ENCODE assay signal across 8 mouse cellular contexts in genomic region chr4:114685454-114685853, GRCm38 (mm10).
DNase-seq lines count a peak whose midpoint lies in the region; ATAC-seq and TF ChIP-seq lines count a peak whose summit lies in the region.

No protein-coding gene starts in this region.

- DNase-seq in layer of hippocampus, postnatal 10 days (ENCODE audit: low spot score in 2 of 2): peak; percentile 49 to 62
- no peak for DNase-seq in layer of hippocampus, adult 8-10 months (ENCODE audit: low spot score in 2 of 2)
- DNase-seq in ZHBTc4 (ENCODE audit: low read depth, low spot score): peak; percentile 80
- peak; percentile 16 to 49 for DNase-seq in frontal cortex, postnatal 10 days (ENCODE audit: low spot score in 2 of 2)
- peak; percentile 91 for DNase-seq in kidney, postnatal 0 days (ENCODE audit: low spot score)
- no peak for DNase-seq in layer of hippocampus, adult 9-11 months

- H3K4me1 ChIP-seq in kidney, postnatal 0 days (replicated peaks; ENCODE audit: insufficient read depth, low read length): no peaks in the 10 kb centered on the region
- 0 out of 2 replicates have a peak, but pooled peaks cover 7% of the 10 kb centered on the region for H3K4me1 ChIP-seq in stomach, embryonic 14.5 days (ENCODE audit: control insufficient read depth, insufficient read depth, low read length)

- no peaks in the 10 kb centered on the region for H3K9me3 ChIP-seq in kidney, postnatal 0 days (replicated peaks; ENCODE audit: low read length)
- no peaks in the 10 kb centered on the region for H3K9me3 ChIP-seq in stomach, embryonic 14.5 days (ENCODE audit: control insufficient read depth, low read depth, low read length)

- no peak overlapping the region for H3K4me3 ChIP-seq in kidney, postnatal 0 days (replicated peaks; ENCODE audit: low read depth, low read length)
- no peak overlapping the region for H3K4me3 ChIP-seq in stomach, embryonic 14.5 days (ENCODE audit: low read depth, low read length)

- TF ChIP-seq CTCF in kidney, postnatal 0 days (IDR thresholded peaks at IDR 0.05; ENCODE audit: low read depth): peak; percentile 75

- H3K27me3 ChIP-seq in kidney, postnatal 0 days (ENCODE audit: insufficient read depth, low read length): no peaks in the 10 kb centered on the region
- no peaks in the 10 kb centered on the region for H3K27me3 ChIP-seq in stomach, embryonic 14.5 days (ENCODE audit: control insufficient read depth, insufficient read depth, low read length)

- WGBS in kidney, postnatal 0 days: 18% methylated on average over 11 of the region's 11 CpGs
- WGBS in stomach, embryonic 14.5 days: 17% methylated on average over 11 of the region's 11 CpGs

- H3K4me2 ChIP-seq in kidney, postnatal 0 days (ENCODE audit: low read length): peak overlapping the region; percentile 21
- H3K4me2 ChIP-seq in stomach, embryonic 14.5 days (replicated peaks; ENCODE audit: low read depth, low read length): peak overlapping the region; percentile 30

- no peak overlapping the region for H3K9ac ChIP-seq in kidney, postnatal 0 days (ENCODE audit: low read depth, low read length)
- no peak overlapping the region for H3K9ac ChIP-seq in stomach, embryonic 14.5 days (replicated peaks; ENCODE audit: low read depth, low read length)

- H3K36me3 ChIP-seq in kidney, postnatal 0 days (ENCODE audit: insufficient read depth, low read length): no peaks in the 10 kb centered on the region
- no peaks in the 10 kb centered on the region for H3K36me3 ChIP-seq in stomach, embryonic 14.5 days (ENCODE audit: control insufficient read depth, insufficient read depth, low read length)

- ATAC-seq in kidney, postnatal 0 days (replicated peaks; ENCODE audit: low FRiP score, low read depth): peak; percentile 65
- ATAC-seq in megakaryocyte, adult 5-6 weeks (ENCODE audit: poor library complexity, severe bottlenecking): peak; percentile 53
- no peak for ATAC-seq in stomach, embryonic 14.5 days (ENCODE audit: insufficient number of reproducible peaks, insufficient read depth, low FRiP score, low read depth)

- H3K27ac ChIP-seq in kidney, postnatal 0 days: no peak overlapping the region
- H3K27ac ChIP-seq in stomach, embryonic 14.5 days (ENCODE audit: low read length): no peak overlapping the region

Comparison
In these comparisons a context has a peak if more than half of its experiments do, and no peak if none do; other contexts are left out.
1. DNase-seq: peak in layer of hippocampus, postnatal 10 days (2 of 2), ZHBTc4 (single experiment), frontal cortex, postnatal 10 days (2 of 2) and kidney, postnatal 0 days (single experiment); none in layer of hippocampus, adult 8-10 months (0 of 2) and layer of hippocampus, adult 9-11 months (single experiment).